Mouse (Mus musculus) megakaryocyte, embryonic 14.5 days (primary cell): ENCODE results near the gene Tbc1d9b.

Experiments
- FLI1 ChIP-seq: IDR thresholded peaks from 2 replicates; pipeline ENCODE4 v1.6.1; 2012; ENCODE audit warnings: low read length, inconsistent platforms, mixed read lengths
- GATA1 ChIP-seq: IDR thresholded peaks from 3 replicates; pipeline ENCODE4 v1.6.1; 2012; ENCODE audit warnings: mixed read lengths, low read length, inconsistent platforms, borderline replicate concordance

- no peak for TF ChIP-seq GATA1
- no peak for TF ChIP-seq FLI1
Observed at GRCm38 (mm10) chr11:50114329-50114728, 16.9 kb upstream of the Tbc1d9b start.
